Mouse (Mus musculus): Measurements from ENCODE around the gene Wdr4. TPM values are rescaled to one million over a fixed set of nuclear protein-coding genes. Genes with fewer than 3 reads are reported as not detected.
"Not testable (repeated sequence)": the region's sequence is repeated elsewhere in the genome, so short reads cannot be mapped to it uniquely, and the experiment has no call there.

The Wdr4 gene
- polyA plus RNA-seq, 1 experiment from 2014 or later, result 35.7 TPM

DNA sequence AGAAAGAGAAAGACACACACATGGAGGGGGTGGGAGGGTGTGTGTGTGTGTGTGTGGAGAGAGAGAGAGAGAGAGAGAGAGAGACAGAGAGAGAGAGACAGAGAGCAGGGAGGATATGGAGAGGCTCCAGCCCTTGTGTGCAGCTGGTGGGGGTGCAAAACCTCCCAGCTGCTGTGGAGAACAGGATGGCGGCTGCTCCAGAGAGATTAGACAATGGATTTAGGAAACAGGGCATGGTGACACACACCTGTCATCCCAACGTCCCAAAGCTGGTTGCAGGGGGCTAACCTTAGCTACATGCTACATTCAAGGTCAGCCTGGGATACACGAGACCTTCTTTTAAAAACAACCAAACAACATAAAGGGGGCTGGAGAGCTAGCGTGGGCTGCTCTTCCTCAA lies 36.5 kb upstream of the Wdr4 start:
- Histone ChIP-seq H3K9me3 (no peaks in the 10 kb centered on the region), H3K4me2 (no peak overlapping the region), H3K4me1 (peaks cover 16% of the 10 kb centered on the region), H3K27ac (no peak overlapping the region), H3K4me3 (no peak overlapping the region), H3K27me3 (no peaks in the 10 kb centered on the region), H3K9ac (no peak overlapping the region), H3K36me3 (no peaks in the 10 kb centered on the region)
- WGBS, result 75% methylated on average over 4 of the region's 4 CpGs
- no peak for ATAC-seq (ENCODE audit: insufficient number of reproducible peaks, insufficient read depth, low FRiP score, low TSS enrichment, low read depth)

GRCm38 (mm10) chr17:31552601-31553000 lies 32.8 kb upstream of the Wdr4 start:
- 94% methylated on average over 23 of the region's 23 CpGs for WGBS

DNA sequence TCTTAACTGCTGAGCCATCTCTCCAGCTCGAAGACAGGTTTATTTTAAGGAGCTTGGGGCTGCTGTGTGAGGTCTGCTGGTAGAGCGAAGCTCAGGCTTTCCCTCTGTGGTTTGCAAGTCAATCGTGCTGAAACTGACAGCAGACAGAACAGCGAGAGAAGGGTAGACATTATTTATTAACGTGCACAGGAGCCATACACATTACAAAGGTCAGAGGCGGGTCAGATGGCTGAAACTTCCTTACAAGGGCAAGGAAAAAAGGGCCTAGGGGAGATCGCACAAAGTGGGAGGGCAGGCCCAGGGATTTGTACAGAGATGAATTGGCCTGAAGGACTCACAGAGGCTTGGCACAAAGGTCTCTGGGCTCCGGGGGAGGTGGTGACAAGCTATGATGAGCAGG lies 29.6 kb upstream of the Wdr4 start:
- ATAC-seq (ENCODE audit: insufficient number of reproducible peaks, insufficient read depth, low FRiP score, low TSS enrichment, low read depth), result no peak
- Histone ChIP-seq H3K27ac (no peak overlapping the region), H3K27me3 (no peaks in the 10 kb centered on the region), H3K4me1 (peaks cover 5% of the 10 kb centered on the region), H3K9ac (no peak overlapping the region), H3K36me3 (no peaks in the 10 kb centered on the region), H3K4me2 (no peak overlapping the region), H3K9me3 (no peaks in the 10 kb centered on the region), H3K4me3 (no peak overlapping the region)
- WGBS, result 50% methylated on average over 8 of the region's 8 CpGs

More at GRCm38 (mm10) chr17:31552601-31553000, 32.8 kb upstream of the Wdr4 start:
- not testable (repeated sequence) for H3K4me1 ChIP-seq; H3K4me2 ChIP-seq; H3K27ac ChIP-seq; H3K9me3 ChIP-seq; H3K9ac ChIP-seq; ATAC-seq (ENCODE audit: insufficient number of reproducible peaks, insufficient read depth, low FRiP score, low TSS enrichment, low read depth); H3K27me3 ChIP-seq; H3K36me3 ChIP-seq; H3K4me3 ChIP-seq

GRCm38 (mm10) chr17:31547974-31548373 lies 28.2 kb upstream of the Wdr4 start:
- H3K9ac ChIP-seq, result no peak overlapping the region
- H3K4me3 ChIP-seq, result no peak overlapping the region
- no peaks in the 10 kb centered on the region for H3K27me3 ChIP-seq
- H3K36me3 ChIP-seq, result no peaks in the 10 kb centered on the region
- 35% methylated on average over 3 of the region's 3 CpGs for WGBS
- H3K4me2 ChIP-seq, result no peak overlapping the region
- no peaks in the 10 kb centered on the region for H3K9me3 ChIP-seq
- 0 out of 2 replicates have a peak overlapping the region, but pooled peaks have one; percentile 33 for H3K27ac ChIP-seq
- H3K4me1 ChIP-seq, result peaks cover 10% of the 10 kb centered on the region
- ATAC-seq (ENCODE audit: insufficient number of reproducible peaks, insufficient read depth, low FRiP score, low TSS enrichment, low read depth), result no peak

DNA sequence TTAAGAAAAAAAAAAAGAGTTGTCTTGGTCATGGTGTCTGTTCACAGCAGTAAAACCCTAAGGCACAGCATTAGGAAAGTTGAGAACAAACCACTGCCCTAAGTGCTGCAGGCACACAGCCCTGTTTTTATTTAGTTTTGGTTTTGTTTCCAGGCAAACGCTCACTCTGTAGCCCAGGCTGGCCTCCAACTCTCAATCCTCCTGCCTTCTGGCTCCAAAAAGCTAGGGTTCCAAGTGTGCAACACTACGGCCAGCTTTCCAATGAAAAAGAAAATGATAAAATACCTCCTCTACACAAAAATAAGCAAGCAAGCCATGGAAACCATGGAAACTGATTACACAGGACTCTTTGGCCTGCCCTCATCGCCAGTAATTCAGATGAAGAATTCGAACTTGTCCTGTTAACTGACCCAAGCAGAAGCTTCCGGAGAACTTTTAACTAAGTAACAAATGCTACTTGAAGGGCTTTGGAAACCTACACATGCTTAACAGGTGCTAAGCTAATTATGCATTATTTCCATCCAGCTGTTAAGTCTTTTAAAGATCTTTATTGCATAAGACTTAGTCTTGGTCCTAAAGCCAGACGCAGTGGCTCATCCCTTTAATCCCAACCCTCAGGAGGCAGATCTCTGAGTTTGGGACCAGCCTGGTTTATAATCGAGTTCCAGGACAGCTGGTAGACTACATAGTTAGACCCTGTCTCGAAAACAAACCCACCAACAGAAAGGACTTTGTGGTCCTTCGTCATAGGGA lies 26.8 kb upstream of the Wdr4 start:
- H3K9me3 ChIP-seq, result no peaks in the 10 kb centered on the region
- WGBS, result 87% methylated on average over 9 of the region's 9 CpGs
- H3K4me1 ChIP-seq, result peaks cover 17% of the 10 kb centered on the region
- ATAC-seq (ENCODE audit: insufficient number of reproducible peaks, insufficient read depth, low FRiP score, low TSS enrichment, low read depth), result no peak
- no peaks in the 10 kb centered on the region for H3K27me3 ChIP-seq
- H3K4me3 ChIP-seq, result no peak overlapping the region
- H3K36me3 ChIP-seq, result no peaks in the 10 kb centered on the region
- no peak overlapping the region for H3K27ac ChIP-seq
- no peak overlapping the region for H3K9ac ChIP-seq
- no peak overlapping the region for H3K4me2 ChIP-seq

DNA sequence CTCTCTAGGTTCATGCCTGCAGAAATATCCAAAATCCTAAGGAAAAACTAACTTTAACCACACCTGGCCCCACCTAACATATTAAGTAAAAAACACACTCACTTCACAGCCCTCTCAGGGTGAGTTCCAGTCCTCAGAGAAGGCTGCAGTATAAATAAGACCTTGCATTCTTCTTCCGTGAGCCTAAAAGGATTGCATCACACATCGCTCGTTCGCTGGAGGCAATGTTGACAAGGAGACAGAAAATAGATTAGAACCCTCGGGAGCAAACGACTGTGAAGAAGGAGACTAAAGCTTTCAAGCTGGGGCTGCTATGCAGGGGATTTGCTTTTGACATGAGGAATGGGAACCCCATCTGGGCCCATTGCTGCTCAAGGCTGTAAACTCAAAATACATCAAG lies 23.8 kb upstream of the Wdr4 start:
- H3K27me3 ChIP-seq, result no peaks in the 10 kb centered on the region
- H3K36me3 ChIP-seq, result no peaks in the 10 kb centered on the region
- H3K27ac ChIP-seq, result no peak overlapping the region
- no peaks in the 10 kb centered on the region for H3K9me3 ChIP-seq
- H3K4me1 ChIP-seq, result peaks cover 30% of the 10 kb centered on the region
- ATAC-seq (ENCODE audit: insufficient number of reproducible peaks, insufficient read depth, low FRiP score, low TSS enrichment, low read depth), result no peak
- no peak overlapping the region for H3K4me2 ChIP-seq
- WGBS, result 21% methylated on average over 6 of the region's 6 CpGs
- no peak overlapping the region for H3K9ac ChIP-seq
- no peak overlapping the region for H3K4me3 ChIP-seq

DNA sequence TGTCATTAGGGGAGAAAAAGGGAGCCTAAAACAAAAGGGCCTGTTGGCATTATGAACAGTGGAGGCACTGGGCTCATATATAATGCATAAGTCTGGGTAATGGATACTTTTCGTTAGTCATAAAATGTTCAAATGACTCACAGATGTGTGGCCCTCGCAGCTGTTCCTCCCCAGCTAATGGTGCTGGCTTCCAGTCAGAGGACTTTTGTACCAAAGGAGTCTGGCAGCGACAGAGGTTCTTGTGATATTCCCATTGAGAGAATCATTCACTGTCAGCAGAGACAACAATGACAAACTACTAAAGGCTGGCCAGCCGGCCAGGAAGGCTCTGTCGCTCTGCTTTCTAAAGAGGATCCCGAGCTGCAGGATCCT lies 21.7 kb upstream of the Wdr4 start:
- Histone ChIP-seq H3K4me2 (no peak overlapping the region), H3K27me3 (no peaks in the 10 kb centered on the region), H3K27ac (peak overlapping the region; percentile 66), H3K4me3 (no peak overlapping the region), H3K36me3 (no peaks in the 10 kb centered on the region), H3K9ac (no peak overlapping the region), H3K4me1 (peaks cover 25% of the 10 kb centered on the region), H3K9me3 (no peaks in the 10 kb centered on the region)
- no peak for ATAC-seq (ENCODE audit: insufficient number of reproducible peaks, insufficient read depth, low FRiP score, low TSS enrichment, low read depth)
- 36% methylated on average over 6 of the region's 6 CpGs for WGBS

GRCm38 (mm10) chr17:31540809-31541459 lies 21.2 kb upstream of the Wdr4 start:
- Histone ChIP-seq H3K4me1 (peaks cover 27% of the 10 kb centered on the region), H3K4me3 (no peak overlapping the region), H3K27ac (peak overlapping the region; percentile 69), H3K9me3 (no peaks in the 10 kb centered on the region), H3K36me3 (no peaks in the 10 kb centered on the region), H3K27me3 (no peaks in the 10 kb centered on the region), H3K9ac (no peak overlapping the region), H3K4me2 (no peak overlapping the region)
- no peak for ATAC-seq (ENCODE audit: insufficient number of reproducible peaks, insufficient read depth, low FRiP score, low TSS enrichment, low read depth)
- 47% methylated on average over 4 of the region's 4 CpGs for WGBS

- WGBS, result 64% methylated on average over 3 of the region's 3 CpGs
- no peak overlapping the region for H3K4me2 ChIP-seq
- peaks cover 35% of the 10 kb centered on the region for H3K4me1 ChIP-seq
- H3K27ac ChIP-seq, result no peak overlapping the region
- no peaks in the 10 kb centered on the region for H3K36me3 ChIP-seq
- H3K9ac ChIP-seq, result no peak overlapping the region
- no peaks in the 10 kb centered on the region for H3K9me3 ChIP-seq
- no peak for ATAC-seq (ENCODE audit: insufficient number of reproducible peaks, insufficient read depth, low FRiP score, low TSS enrichment, low read depth)
- no peak overlapping the region for H3K4me3 ChIP-seq
- H3K27me3 ChIP-seq, result no peaks in the 10 kb centered on the region
These were observed 20.3 kb upstream of the Wdr4 start for GRCm38 (mm10) chr17:31540101-31540500.

DNA sequence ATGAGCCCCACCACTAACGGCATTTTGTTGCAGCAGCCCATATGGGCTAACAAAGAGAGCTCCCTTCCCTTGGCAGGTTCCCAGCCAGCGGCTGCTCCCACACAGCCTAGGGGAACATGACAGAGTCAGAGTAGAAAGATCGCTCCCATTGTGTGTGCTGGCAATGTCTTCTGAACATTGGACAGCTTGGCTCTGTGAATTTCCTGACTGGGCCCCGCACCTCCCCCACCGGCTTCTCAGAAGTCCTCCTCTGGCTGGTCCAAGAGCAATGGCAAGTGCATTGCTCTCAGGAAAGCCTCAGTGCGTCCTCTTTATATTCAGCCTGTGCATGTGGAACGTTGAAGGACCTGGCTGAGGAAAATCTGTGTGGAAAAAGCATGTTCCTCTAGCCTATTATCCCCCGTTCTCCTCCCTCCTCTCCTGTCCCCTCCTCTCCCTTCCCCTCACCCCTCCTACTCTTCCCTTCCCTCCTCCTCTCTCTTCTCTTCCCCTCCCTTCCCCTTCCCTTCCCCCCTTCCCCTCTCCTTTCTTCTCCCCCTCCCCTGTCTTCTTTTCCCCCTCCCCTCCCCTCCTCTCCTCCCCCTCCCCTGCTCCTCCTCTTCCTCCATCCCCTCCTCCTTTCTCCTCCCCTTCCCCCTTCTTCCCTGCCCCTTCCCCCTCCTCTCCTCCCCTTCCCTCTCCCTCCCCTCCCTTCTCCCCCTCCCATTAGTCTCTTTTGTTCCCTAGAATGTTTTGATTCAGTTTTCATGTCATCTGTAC lies 16.3 kb upstream of the Wdr4 start:
- peak; percentile 48; the same call in 1 of the 2 replicates for ATAC-seq (ENCODE audit: insufficient number of reproducible peaks, insufficient read depth, low FRiP score, low TSS enrichment, low read depth)
- 23% methylated on average over 8 of the region's 8 CpGs for WGBS
- H3K4me3 ChIP-seq, result no peak overlapping the region
- H3K27me3 ChIP-seq, result no peaks in the 10 kb centered on the region
- peak overlapping the region; percentile 20 for H3K4me2 ChIP-seq
- no peaks in the 10 kb centered on the region for H3K9me3 ChIP-seq
- H3K36me3 ChIP-seq, result peaks cover 10% of the 10 kb centered on the region
- 0 out of 2 replicates have a peak overlapping the region, but pooled peaks have one; percentile 27 for H3K9ac ChIP-seq
- peaks cover 17% of the 10 kb centered on the region for H3K4me1 ChIP-seq
- H3K27ac ChIP-seq, result peak overlapping the region; percentile 68

DNA sequence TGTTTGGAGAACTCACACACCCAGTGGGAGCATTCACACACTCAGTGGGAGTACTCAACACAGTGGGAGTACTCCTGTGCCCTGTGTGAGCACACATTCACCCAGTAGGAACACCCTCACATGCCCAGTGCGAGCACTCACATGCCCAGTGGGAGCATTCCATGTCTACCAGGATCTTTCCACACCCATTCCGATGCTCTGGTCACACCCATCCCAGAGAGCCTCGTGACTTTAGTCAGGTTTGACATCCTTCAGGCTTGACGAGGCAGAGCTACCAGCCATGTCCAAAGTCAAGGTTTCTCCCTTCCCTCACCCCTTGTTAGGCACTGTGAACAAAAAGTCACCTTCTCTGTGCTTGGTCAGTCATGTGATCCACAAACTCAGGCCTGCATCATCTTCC lies 15.6 kb upstream of the Wdr4 start:
- Histone ChIP-seq H3K27ac (peak overlapping the region; percentile 68), H3K4me3 (no peak overlapping the region), H3K36me3 (peaks cover 15% of the 10 kb centered on the region), H3K4me1 (peaks cover 15% of the 10 kb centered on the region), H3K27me3 (no peaks in the 10 kb centered on the region), H3K9me3 (no peaks in the 10 kb centered on the region), H3K9ac (0 out of 2 replicates have a peak overlapping the region, but pooled peaks have one; percentile 27), H3K4me2 (peak overlapping the region; percentile 20; the same call in 1 of the 2 replicates)
- 75% methylated on average over 4 of the region's 4 CpGs for whole genome bisulfite sequencing
- ATAC-seq (ENCODE audit: insufficient number of reproducible peaks, insufficient read depth, low FRiP score, low TSS enrichment, low read depth), result 0 out of 2 replicates have a peak, but pooled peaks have one; percentile 40

Measured in embryonic facial prominence, embryonic 13.5 days (tissue).